Mouse (Mus musculus) CH12.LX (cell line): ENCODE measurements around the gene Stx5a. TPM values are rescaled to one million over a fixed set of nuclear protein-coding genes. Genes with fewer than 3 reads are reported as not detected.

Experiments
- DNase-seq: peaks from one replicate; pipeline ENCODE4 v3.0.0-alpha.2; 2013; ENCODE audit errors: extremely low read depth
- H3K27ac ChIP-seq: 2 replicates; pipeline ENCODE4 v1.5.1; 2012; ENCODE audit warnings: low read depth, mild to moderate bottlenecking, control low read depth, moderate library complexity; ENCODE audit not compliant: insufficient read depth
- H3K27me3 ChIP-seq: replicated peaks from 2 replicates; pipeline ENCODE3; 2012; ENCODE audit warnings: inconsistent platforms
- H3K36me3 ChIP-seq, 2 experiments: replicated peaks in 1 of 2; 2 replicates each; pipeline versions ENCODE3 to v1.6.1; 2012; ENCODE audit warnings: inconsistent platforms in 1 of 2, low read length in 1 of 2, mild to moderate bottlenecking in 1 of 2, mixed read lengths in 1 of 2, moderate library complexity in 1 of 2; ENCODE audit not compliant: control insufficient read depth in 1 of 2, insufficient read depth in 1 of 2
- H3K4me1 ChIP-seq, 2 experiments: 2 replicates each; pipeline ENCODE4 v1.6.1; 2012; ENCODE audit warnings: inconsistent platforms in 1 of 2, moderate library complexity in 1 of 2; ENCODE audit not compliant: insufficient read depth in 2 of 2, control insufficient read depth in 1 of 2
- H3K4me2 ChIP-seq: 2 replicates; pipeline ENCODE4 v1.6.1; 2012; ENCODE audit warnings: low read depth, mild to moderate bottlenecking, control low read depth; ENCODE audit not compliant: poor library complexity, insufficient read depth, severe bottlenecking
- H3K4me3 ChIP-seq, 3 experiments: fragments of 150-350 bp in 1 of 3; sonication (generic) in 1 of 3; replicated peaks in 1 of 3; 2 replicates each; pipeline versions ENCODE3 to v1.5.1; 2011 to 2012; ENCODE audit warnings: low read depth in 2 of 3, low read length in 2 of 3, mild to moderate bottlenecking in 2 of 3, moderate library complexity in 2 of 3, control low read depth in 1 of 3, improper control_type of control experiment in 1 of 3, inconsistent platforms in 1 of 3, mixed read lengths in 1 of 3; ENCODE audit not compliant: poor library complexity in 1 of 3
- H3K79me2 ChIP-seq: replicated peaks from 2 replicates; pipeline ENCODE4 v1.6.1; 2012; ENCODE audit warnings: mild to moderate bottlenecking, moderate library complexity; ENCODE audit not compliant: control insufficient read depth, poor library complexity, insufficient read depth, severe bottlenecking; ENCODE audit errors: extremely low read depth
- H3K9ac ChIP-seq: 2 replicates; pipeline ENCODE4 v1.6.1; 2012; ENCODE audit warnings: low read depth, mild to moderate bottlenecking, control low read depth, moderate library complexity; ENCODE audit not compliant: insufficient read depth
- H3K9me3 ChIP-seq: replicated peaks from 2 replicates; pipeline ENCODE3; 2012; ENCODE audit warnings: low read length, inconsistent platforms, mixed read lengths
- ELF1 ChIP-seq: IDR thresholded peaks from 2 replicates; pipeline ENCODE4 v1.6.1; 2014; ENCODE audit warnings: low read depth, mild to moderate bottlenecking, inconsistent platforms, low read length, improper control_type of control experiment
- ETS1 ChIP-seq: conservative IDR thresholded peaks from 2 replicates; pipeline ENCODE4 v1.6.1; 2012; ENCODE audit warnings: low read depth, mild to moderate bottlenecking, inconsistent platforms, low read length, improper control_type of control experiment, moderate library complexity
- HCFC1 ChIP-seq: IDR thresholded peaks from 2 replicates; pipeline ENCODE4 v1.6.1; 2012; ENCODE audit warnings: low read depth, mild to moderate bottlenecking, inconsistent platforms, low read length, improper control_type of control experiment
- JUN ChIP-seq: IDR thresholded peaks from 2 replicates; pipeline ENCODE4 v1.6.1; 2011; ENCODE audit warnings: low read depth, mild to moderate bottlenecking, low read length, improper control_type of control experiment, moderate library complexity; ENCODE audit not compliant: insufficient read depth
- MAX ChIP-seq: IDR thresholded peaks from 2 replicates; pipeline ENCODE4 v1.6.1; 2011; ENCODE audit warnings: low read length, improper control_type of control experiment
- MAZ ChIP-seq: IDR thresholded peaks from 2 replicates; pipeline ENCODE4 v1.6.1; 2012; ENCODE audit warnings: low read depth, mild to moderate bottlenecking, inconsistent platforms, low read length, improper control_type of control experiment, moderate library complexity
- MEF2A ChIP-seq: IDR thresholded peaks from 2 replicates; pipeline ENCODE4 v1.6.1; 2014; ENCODE audit warnings: low read depth, mild to moderate bottlenecking, inconsistent platforms, low read length, improper control_type of control experiment, borderline replicate concordance
- MYC ChIP-seq: IDR thresholded peaks from 2 replicates; pipeline ENCODE4 v1.6.1; 2011; ENCODE audit warnings: low read depth, mild to moderate bottlenecking, improper control_type of control experiment, low read length
- NELFE ChIP-seq: IDR thresholded peaks from 2 replicates; pipeline ENCODE4 v1.6.1; 2011; ENCODE audit warnings: low read depth, low read length, improper control_type of control experiment
- NRF1 ChIP-seq: IDR thresholded peaks from 2 replicates; pipeline ENCODE4 v1.6.1; 2014; ENCODE audit warnings: low read depth, mild to moderate bottlenecking, inconsistent platforms, low read length, improper control_type of control experiment, moderate library complexity
- POLR2A ChIP-seq: IDR thresholded peaks from 2 replicates; pipeline ENCODE4 v1.6.1; 2011; ENCODE audit warnings: low read depth, mild to moderate bottlenecking, improper control_type of control experiment, low read length
- RAD21 ChIP-seq: IDR thresholded peaks from 2 replicates; pipeline ENCODE4 v1.6.1; 2011; ENCODE audit warnings: low read depth, mild to moderate bottlenecking, low read length, improper control_type of control experiment, moderate library complexity
- SMC3 ChIP-seq: IDR thresholded peaks from 2 replicates; pipeline ENCODE4 v1.6.1; 2011; ENCODE audit warnings: low read depth, low read length, improper control_type of control experiment
- USF1 ChIP-seq: IDR thresholded peaks from 2 replicates; pipeline ENCODE4 v1.6.1; 2014; ENCODE audit warnings: low read depth, mild to moderate bottlenecking, inconsistent platforms, low read length, improper control_type of control experiment
- USF2 ChIP-seq: conservative IDR thresholded peaks from 2 replicates; pipeline ENCODE4 v1.6.1; 2011; ENCODE audit warnings: low read depth, low read length, improper control_type of control experiment
- dilution Hi-C: fragments of 300-500 bp; cut with MboI; formaldehyde crosslinking; loops from 2 replicates; pipeline ENCODE4 v1.14.3; 2020; ENCODE audit warnings: low sequenced_read_pairs; ENCODE audit not compliant: extremely low pct_unique_long_range_greater_than_20kb, extremely low pct_ligation_motif_present
- in situ Hi-C: fragments of 300-500 bp; cut with MboI; formaldehyde crosslinking; loops from 3 replicates; pipeline ENCODE4 v1.14.3; 2019; ENCODE audit warnings: low sequenced_read_pairs, low pct_ligation_motif_present, low pct_unique_long_range_greater_than_20kb, mixed read lengths
- polyA plus RNA-seq: library from polyadenylated mRNA; unstranded; fragments of >175 nt; gene quantifications from 2 replicates; pipeline ENCODE4 v1.2.1, GENCODE M21; 2012; ENCODE audit warnings: low read depth; ENCODE audit not compliant: insufficient read length
- total RNA-seq, 2 experiments: library from RNA; depleted of rRNA; stranded (reverse); fragments of 300-350 nt in 1 of 2; fragments of >200 nt in 1 of 2; gene quantifications; 2 replicates each; pipeline ENCODE4 v1.2.3; 2012 to 2014

Gene Stx5a
- total and polyA plus RNA-seq, 3 experiments = 35.2 to 49.1 (median 48.1) TPM

GRCm38 (mm10) chr19:8802130-8802821 lies 61.1 kb downstream of the Stx5a start, which contains the start of gene Zbtb3 (continued):
- TF ChIP-seq ETS1 (peak; percentile 37; the same call in 1 of the 2 replicates), MAZ (peak; percentile 57; the same call in 1 of the 2 replicates), USF1 (no peak), JUN (no peak), POLR2A (peak; percentile 67), NELFE (peak; percentile 91), MAX (peak; percentile 70), NRF1 (peak; percentile 41; the same call in 1 of the 2 replicates), RAD21 (no peak), USF2 (no peak), MEF2A (peak; percentile 39; the same call in 1 of the 2 replicates), ELF1 (peak; percentile 65), HCFC1 (peak; percentile 71), SMC3 (no peak)

- H3K27ac ChIP-seq = peak overlapping the region; percentile 11; the same call in 1 of the 2 replicates
- peaks cover 11 to 59% of the 10 kb centered on the region in 2 experiments for H3K4me1 ChIP-seq
- in situ Hi-C loops = no loop called here
- no peaks in the 10 kb centered on the region for H3K27me3 ChIP-seq
- H3K9me3 ChIP-seq = no peaks in the 10 kb centered on the region
- TF ChIP-seq ELF1 = no peak
- no peak for TF ChIP-seq NRF1
- no peak for TF ChIP-seq MYC
- no peak overlapping the region for H3K4me3 ChIP-seq
- H3K79me2 ChIP-seq = peaks cover 3% of the 10 kb centered on the region; the same call in 1 of the 2 replicates
- no peak for DNase-seq
- H3K4me2 ChIP-seq = peak overlapping the region; percentile 72; the same call in 1 of the 2 replicates
- no peak overlapping the region for H3K9ac ChIP-seq
- peaks cover 12 to 28% of the 10 kb centered on the region in 2 experiments for H3K36me3 ChIP-seq
- dilution Hi-C loops = no loop called here
Observed at GRCm38 (mm10) chr19:8803204-8803780, 62.1 kb downstream of the Stx5a start.
